Mouse (Mus musculus) heart, embryonic 14.5 days (tissue): ENCODE results near the gene Vinac1. TPM values are rescaled to one million over a fixed set of nuclear protein-coding genes. Genes with fewer than 3 reads are reported as not detected.
"Not testable (repeated sequence)": the region's sequence is repeated elsewhere in the genome, so short reads cannot be mapped to it uniquely, and the experiment has no call there.

Source experiments
- ATAC-seq: fragments of 200-750 bp; cut with Nextera tagmentation; 2 replicates; pipeline ENCODE4 v1.8.0; 2017; ENCODE audit warnings: low read depth, moderate TSS enrichment; ENCODE audit not compliant: insufficient number of reproducible peaks, insufficient read depth, low FRiP score
- H3K27ac ChIP-seq, 2 experiments: fragments of 200-500 bp in 1 of 2; fragments of 300-500 bp in 1 of 2; sonication (generic) in 1 of 2; replicated peaks in 1 of 2; 2 replicates each; pipeline ENCODE4 v1.5.1; 2012 to 2014; ENCODE audit warnings: low read depth in 2 of 2, low read length in 2 of 2, control low read depth in 1 of 2, mild to moderate bottlenecking in 1 of 2, mixed read lengths in 1 of 2; ENCODE audit not compliant: control insufficient read depth in 1 of 2, insufficient read depth in 1 of 2
- H3K27me3 ChIP-seq: fragments of 300-500 bp; sonication (generic); 2 replicates; pipeline ENCODE4 v1.6.1; 2014; ENCODE audit warnings: mild to moderate bottlenecking, low read length, control low read depth; ENCODE audit not compliant: control insufficient read depth, insufficient read depth
- H3K36me3 ChIP-seq: fragments of 300-500 bp; sonication (generic); 2 replicates; pipeline ENCODE4 v1.6.1; 2014; ENCODE audit warnings: mild to moderate bottlenecking, control low read depth, low read length, mixed read lengths; ENCODE audit not compliant: control insufficient read depth, insufficient read depth
- H3K4me1 ChIP-seq, 2 experiments: fragments of 200-500 bp in 1 of 2; fragments of 300-500 bp in 1 of 2; sonication (generic) in 1 of 2; 2 replicates each; pipeline ENCODE4 v1.6.1; 2012 to 2014; ENCODE audit warnings: low read length in 2 of 2, control low read depth in 1 of 2, mixed read lengths in 1 of 2; ENCODE audit not compliant: control insufficient read depth in 2 of 2, insufficient read depth in 2 of 2
- H3K4me2 ChIP-seq: fragments of 300-500 bp; sonication (generic); 2 replicates; pipeline ENCODE4 v1.6.1; 2014; ENCODE audit warnings: mild to moderate bottlenecking, low read length
- H3K4me3 ChIP-seq, 2 experiments: fragments of 200-500 bp in 1 of 2; fragments of 300-500 bp in 1 of 2; sonication (generic) in 1 of 2; 2 replicates each; pipeline ENCODE4 v1.5.1; 2012 to 2014; ENCODE audit warnings: low read length in 2 of 2, mild to moderate bottlenecking in 2 of 2, control low read depth in 1 of 2, low read depth in 1 of 2, moderate library complexity in 1 of 2; ENCODE audit not compliant: control insufficient read depth in 1 of 2, insufficient read depth in 1 of 2
- H3K9ac ChIP-seq: fragments of 300-500 bp; sonication (generic); 2 replicates; pipeline ENCODE4 v1.6.1; 2014; ENCODE audit warnings: mild to moderate bottlenecking, low read length
- H3K9me3 ChIP-seq: fragments of 300-500 bp; sonication (generic); 2 replicates; pipeline ENCODE4 v1.6.1; 2016; ENCODE audit warnings: low read length, control low read depth; ENCODE audit not compliant: control insufficient read depth
- WGBS: fragments of 180-500 bp; shearing (Covaris S2); extraction: QIAGEN DNeasy Blood & Tissue Kit; methylation state at CpG from one replicate; pipeline ENCODE4 v1.1.7; 2014; 5-methylcytosine and 5-hydroxymethylcytosine counted together
- polyA plus RNA-seq: library from polyadenylated mRNA; unstranded; fragments of >200 nt; fragmentation: Nextera tagmentation; extraction: Ambion mirVana; gene quantifications from 2 replicates; pipeline ENCODE4 v1.2.1, GENCODE M21; 2014

The Vinac1 gene
- polyA plus RNA-seq, 1 experiment from 2014 or later = 0.09 TPM

DNA sequence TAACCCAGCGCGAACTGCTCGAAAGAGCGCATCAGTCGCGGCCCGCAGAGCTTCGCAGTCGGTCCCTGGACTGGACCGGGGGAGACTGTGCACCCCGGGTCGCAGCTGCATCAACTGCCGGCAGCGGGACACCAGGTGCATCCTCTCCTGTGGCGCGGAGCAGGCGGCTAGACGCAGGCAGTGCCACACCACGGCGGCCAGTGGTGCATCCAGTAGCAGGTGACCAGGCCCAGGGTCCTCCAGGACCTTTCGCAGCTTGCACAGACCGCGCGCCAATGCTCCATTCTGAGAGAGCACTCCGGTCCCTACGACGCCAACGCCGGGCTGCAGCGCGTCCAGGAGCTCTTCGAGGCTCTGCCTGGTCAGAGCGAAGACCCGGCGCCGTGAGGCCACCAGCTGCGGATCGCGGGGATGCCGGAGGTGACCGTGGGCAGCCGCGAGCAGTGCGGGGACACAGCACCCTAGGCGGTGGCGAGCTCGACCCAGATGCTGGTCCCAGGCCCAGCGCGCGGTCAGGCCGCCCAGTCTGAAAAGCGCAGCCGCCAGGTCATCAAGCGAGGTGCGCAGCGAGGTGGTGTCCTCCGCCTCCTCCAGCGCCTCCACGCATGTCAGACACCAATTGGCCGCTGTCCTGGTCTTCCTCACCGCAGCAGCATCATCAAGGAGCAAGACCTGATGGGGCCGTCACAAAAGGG is 8.9 kb downstream of the Vinac1 start:
- 0 out of 2 replicates have a peak, but pooled peaks have one; percentile 31 for ATAC-seq
- peaks cover 57% of the 10 kb centered on the region for H3K27me3 ChIP-seq
- H3K9ac ChIP-seq = peak overlapping the region; percentile 65
- no peaks in the 10 kb centered on the region for H3K9me3 ChIP-seq
- H3K4me3 ChIP-seq = peak overlapping the region; percentile 45 to 49
- peak overlapping the region; percentile 98 for H3K4me2 ChIP-seq
- no peaks in the 10 kb centered on the region for H3K36me3 ChIP-seq
- H3K27ac ChIP-seq = no peak overlapping the region
- 3% methylated on average over 61 of the region's 62 CpGs for WGBS
- H3K4me1 ChIP-seq = peaks cover 4 to 7% of the 10 kb centered on the region in 2 experiments; a peak in 3 of 4 replicates

DNA sequence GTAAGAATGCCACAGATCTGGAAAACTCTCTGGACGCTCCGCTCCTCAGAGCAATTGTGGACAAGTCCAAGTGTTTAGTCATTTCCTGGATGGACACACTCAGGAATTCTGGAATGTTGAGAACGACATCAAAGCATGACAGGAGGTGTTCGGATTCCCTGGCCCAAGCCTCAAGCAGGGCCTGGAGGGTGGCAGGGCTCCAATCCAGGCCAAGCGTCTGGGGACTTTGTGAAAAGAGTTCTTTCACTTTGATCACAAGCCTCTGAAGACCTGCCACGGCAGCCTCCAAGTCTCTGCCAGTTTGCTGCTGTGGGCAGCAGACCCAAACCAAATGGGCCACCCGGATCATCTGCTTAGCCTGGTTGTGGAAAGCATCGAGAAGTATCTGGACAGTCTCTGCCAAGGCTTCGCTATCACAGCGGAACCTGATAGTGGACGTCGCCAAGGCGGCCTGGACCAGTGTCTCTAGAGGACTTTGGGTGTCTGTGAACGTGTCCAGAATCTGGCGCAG is 9.5 kb downstream of the Vinac1 start:
- ATAC-seq = no peak

DNA sequence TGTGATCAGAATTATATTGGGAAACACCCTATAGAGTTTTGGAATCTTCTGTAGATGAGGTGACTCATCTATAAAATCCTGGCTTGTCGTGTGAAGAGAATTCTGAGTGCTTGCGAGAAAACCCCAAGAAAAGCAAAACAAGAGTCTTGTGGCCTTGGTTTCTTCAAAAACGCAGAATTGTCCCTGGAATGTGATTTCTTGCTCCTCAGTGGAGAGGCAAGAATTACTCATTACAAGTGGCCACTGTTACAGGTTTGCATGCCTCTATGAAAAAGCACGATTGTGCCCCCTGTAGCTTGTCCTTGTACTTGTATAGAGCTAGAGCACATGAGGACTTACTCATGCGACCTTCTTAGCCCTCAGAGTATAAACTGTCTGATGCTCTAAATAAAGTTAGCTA is 12.6 kb downstream of the Vinac1 start:
- Histone ChIP-seq H3K27me3 (peaks cover 44% of the 10 kb centered on the region), H3K27ac (no peak overlapping the region), H3K4me3 (no peak overlapping the region), H3K4me2 (no peak overlapping the region), H3K4me1 (peaks cover 4 to 7% of the 10 kb centered on the region in 2 experiments; a peak in 3 of 4 replicates), H3K9me3 (no peaks in the 10 kb centered on the region), H3K36me3 (no peaks in the 10 kb centered on the region), H3K9ac (no peak overlapping the region)
- no peak for ATAC-seq
- 71% methylated on average over 5 of the region's 5 CpGs for WGBS

More for the DNA sequence above, 9.5 kb downstream of the Vinac1 start:
- peak overlapping the region; percentile 45 to 49 for H3K4me3 ChIP-seq
- no peak overlapping the region for H3K27ac ChIP-seq
- no peaks in the 10 kb centered on the region for H3K36me3 ChIP-seq
- H3K9ac ChIP-seq = peak overlapping the region; percentile 65
- no peaks in the 10 kb centered on the region for H3K9me3 ChIP-seq
- H3K4me2 ChIP-seq = peak overlapping the region; percentile 98
- H3K27me3 ChIP-seq = peaks cover 57% of the 10 kb centered on the region
- H3K4me1 ChIP-seq = peaks cover 4 to 7% of the 10 kb centered on the region in 2 experiments; a peak in 3 of 4 replicates
- WGBS = 8% methylated on average over 15 of the region's 15 CpGs

DNA sequence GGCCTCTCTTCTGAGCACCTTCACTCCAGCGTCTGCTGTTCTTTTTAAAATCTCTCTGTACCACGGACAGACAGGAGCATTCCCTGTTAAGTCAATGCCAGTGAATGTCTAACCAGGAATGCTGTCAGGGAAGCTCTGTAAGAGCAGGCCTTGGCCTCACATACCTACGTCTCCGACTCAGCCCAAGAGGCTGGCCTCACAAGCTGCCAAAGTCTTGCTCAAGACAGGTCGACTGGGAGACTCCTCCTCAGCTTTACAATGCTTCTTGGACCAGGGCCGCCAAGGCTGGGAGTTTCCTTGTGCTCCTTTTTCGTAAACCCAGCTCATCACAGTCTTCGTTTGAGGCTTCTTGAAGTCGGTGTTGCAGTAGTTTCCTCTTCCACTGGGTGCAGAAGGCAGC is 23.2 kb downstream of the Vinac1 start:
- ATAC-seq = no peak
- no peak overlapping the region for H3K27ac ChIP-seq
- 67% methylated on average over 9 of the region's 9 CpGs for WGBS

DNA sequence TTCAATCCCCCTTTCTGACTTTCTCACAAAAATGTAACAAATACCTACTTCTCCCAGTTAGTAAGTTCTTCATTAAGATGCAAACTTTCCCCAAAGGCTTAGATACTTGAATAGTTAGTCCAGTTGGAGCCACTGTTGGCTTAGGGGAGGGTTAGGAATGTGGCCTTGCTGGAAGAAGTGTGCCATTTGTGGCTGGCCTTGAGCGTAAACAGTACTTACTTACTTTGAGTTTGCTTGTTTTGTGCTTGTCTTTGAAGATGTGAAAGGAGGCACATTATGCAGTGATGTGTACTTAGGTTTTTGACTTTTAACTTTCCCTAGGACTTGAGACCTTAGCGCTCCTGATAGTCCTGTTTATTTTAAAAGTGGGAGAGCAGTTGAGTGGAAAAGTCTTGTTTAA is 27.9 kb downstream of the Vinac1 start:
- Histone ChIP-seq H3K9me3 (no peaks in the 10 kb centered on the region), H3K36me3 (no peaks in the 10 kb centered on the region), H3K4me3 (no peak overlapping the region), H3K27ac (no peak overlapping the region), H3K4me2 (no peak overlapping the region), H3K4me1 (no peaks in the 10 kb centered on the region), H3K27me3 (no peaks in the 10 kb centered on the region), H3K9ac (no peak overlapping the region)
- no peak for ATAC-seq
- WGBS = 77% methylated on average over 2 of the region's 2 CpGs

More for the DNA sequence above, 23.2 kb downstream of the Vinac1 start:
- H3K4me2 ChIP-seq = no peak overlapping the region
- H3K4me3 ChIP-seq = no peak overlapping the region
- no peak overlapping the region for H3K9ac ChIP-seq
- H3K27me3 ChIP-seq = no peaks in the 10 kb centered on the region
- H3K4me1 ChIP-seq = peaks cover 0 to 2% of the 10 kb centered on the region in 2 experiments; a peak in 1 of 4 replicates
- H3K36me3 ChIP-seq = no peaks in the 10 kb centered on the region
- no peaks in the 10 kb centered on the region for H3K9me3 ChIP-seq

DNA sequence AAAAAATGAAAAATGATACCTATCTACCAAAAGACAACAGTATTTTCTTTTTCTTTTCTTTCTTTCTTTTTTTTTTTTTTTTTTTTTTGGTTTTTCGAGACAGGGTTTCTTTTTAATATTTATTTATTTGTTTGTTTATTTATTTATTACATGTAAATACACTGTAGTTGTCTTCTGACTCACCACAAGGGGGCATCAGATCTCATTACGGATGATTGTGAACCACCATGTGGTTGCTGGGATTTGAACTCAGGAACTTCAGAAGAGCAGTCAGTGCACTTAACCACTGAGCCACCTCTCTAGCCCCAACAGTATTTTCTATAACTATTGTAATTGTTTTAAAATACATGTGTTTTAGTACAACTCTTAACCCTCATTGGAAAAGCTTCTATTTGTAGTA is 39.1 kb downstream of the Vinac1 start:
- H3K9ac ChIP-seq, H3K27ac ChIP-seq, H3K4me3 ChIP-seq, H3K4me2 ChIP-seq, H3K36me3 ChIP-seq, H3K9me3 ChIP-seq, H3K27me3 ChIP-seq, H3K4me1 ChIP-seq, ATAC-seq: not testable (repeated sequence)
- WGBS = 67% methylated on average over 2 of the region's 2 CpGs

DNA sequence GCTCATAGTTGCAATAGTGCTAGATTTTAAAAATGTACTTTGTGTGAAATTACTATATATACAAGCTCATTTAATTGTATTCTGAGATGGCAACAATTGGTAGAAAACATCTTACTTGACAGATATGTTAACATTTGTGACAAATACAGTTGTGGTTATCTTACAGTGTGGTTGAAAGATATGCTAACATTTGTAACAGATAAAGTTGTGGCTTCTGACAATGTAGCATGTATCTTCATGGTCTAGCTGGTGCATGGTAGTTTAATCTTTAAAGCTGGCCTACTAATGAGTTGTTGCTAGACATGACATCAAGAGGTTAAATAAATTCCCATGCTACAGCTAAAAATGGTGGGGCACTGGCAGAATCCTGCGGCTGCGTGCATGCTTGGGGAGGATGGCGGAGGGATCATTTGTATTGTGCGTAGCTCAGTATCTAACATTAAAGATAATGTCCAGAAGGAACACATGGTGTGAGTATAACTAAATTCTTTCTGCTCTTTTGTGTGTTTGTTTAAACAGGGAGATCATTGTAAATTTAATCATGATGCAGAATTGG is 41.7 kb downstream of the Vinac1 start:
- Histone ChIP-seq H3K4me2 (no peak overlapping the region), H3K36me3 (no peaks in the 10 kb centered on the region), H3K27ac (no peak overlapping the region), H3K27me3 (no peaks in the 10 kb centered on the region), H3K4me1 (no peaks in the 10 kb centered on the region), H3K9me3 (no peaks in the 10 kb centered on the region), H3K4me3 (no peak overlapping the region), H3K9ac (no peak overlapping the region)
- 54% methylated on average over 4 of the region's 4 CpGs for WGBS
- no peak for ATAC-seq
